Mouse (Mus musculus) A20 (cell line): ENCODE results near the gene Itga9.
A peak's percentile ranks its signal among the peaks of the same experiment; 100 is the strongest.

Source experiments
- DNase-seq: peaks from one replicate; pipeline ENCODE4 v3.0.0-alpha.2; 2011; ENCODE audit warnings: low read depth, low spot score

Itga9 gene

GRCm38 (mm10) chr9:118686166-118686961 is 79.9 kb downstream of the Itga9 start:
- no peak for DNase-seq

- DNase-seq: no peak
Observed at GRCm38 (mm10) chr9:118688248-118688647, 81.8 kb downstream of the Itga9 start.

GRCm38 (mm10) chr9:118688921-118689451 is 82.5 kb downstream of the Itga9 start:
- no peak for DNase-seq

- no peak for DNase-seq
Observed at GRCm38 (mm10) chr9:118693256-118693655, 86.8 kb downstream of the Itga9 start.

GRCm38 (mm10) chr9:118694420-118694825 is 87.9 kb downstream of the Itga9 start:
- no peak for DNase-seq

- DNase-seq: no peak
Observed at GRCm38 (mm10) chr9:118698191-118698590, 91.7 kb downstream of the Itga9 start.

- DNase-seq: no peak
Observed at GRCm38 (mm10) chr9:118699716-118700115, 93.2 kb downstream of the Itga9 start.

GRCm38 (mm10) chr9:118700889-118701288 is 94.4 kb downstream of the Itga9 start:
- DNase-seq: no peak

- no peak for DNase-seq
Observed at GRCm38 (mm10) chr9:118701791-118702190, 95.3 kb downstream of the Itga9 start.

- DNase-seq: no peak
Observed at GRCm38 (mm10) chr9:118703146-118703545, 96.7 kb downstream of the Itga9 start.

- DNase-seq: no peak
Observed at GRCm38 (mm10) chr9:118705381-118706074, 99.0 kb downstream of the Itga9 start.

- no peak for DNase-seq
Observed at GRCm38 (mm10) chr9:118706176-118706975, 99.9 kb downstream of the Itga9 start.

GRCm38 (mm10) chr9:118710625-118711024 is 104.1 kb downstream of the Itga9 start:
- DNase-seq: no peak

- no peak for DNase-seq
Observed at GRCm38 (mm10) chr9:118711749-118712148, 105.3 kb downstream of the Itga9 start.

GRCm38 (mm10) chr9:118713515-118713914 is 107.0 kb downstream of the Itga9 start:
- DNase-seq: no peak

- DNase-seq: peak; percentile 30
Observed at GRCm38 (mm10) chr9:118714536-118714935, 108.0 kb downstream of the Itga9 start.

- DNase-seq: no peak
Observed at GRCm38 (mm10) chr9:118715971-118716628, 109.6 kb downstream of the Itga9 start.

- no peak for DNase-seq
Observed at GRCm38 (mm10) chr9:118717436-118717835, 110.9 kb downstream of the Itga9 start.

- no peak for DNase-seq
Observed at GRCm38 (mm10) chr9:118718511-118718910, 112.0 kb downstream of the Itga9 start.

GRCm38 (mm10) chr9:118721056-118721455 is 114.6 kb downstream of the Itga9 start:
- no peak for DNase-seq

GRCm38 (mm10) chr9:118722789-118723325 is 116.4 kb downstream of the Itga9 start:
- no peak for DNase-seq
